Mouse (Mus musculus): ENCODE results near the gene Gm26741. TPM values are rescaled to one million over a fixed set of nuclear protein-coding genes. Genes with fewer than 3 reads are reported as not detected.

The Gm26741 gene
- polyA plus RNA-seq, 1 experiment from 2014 or later = not detected

DNA sequence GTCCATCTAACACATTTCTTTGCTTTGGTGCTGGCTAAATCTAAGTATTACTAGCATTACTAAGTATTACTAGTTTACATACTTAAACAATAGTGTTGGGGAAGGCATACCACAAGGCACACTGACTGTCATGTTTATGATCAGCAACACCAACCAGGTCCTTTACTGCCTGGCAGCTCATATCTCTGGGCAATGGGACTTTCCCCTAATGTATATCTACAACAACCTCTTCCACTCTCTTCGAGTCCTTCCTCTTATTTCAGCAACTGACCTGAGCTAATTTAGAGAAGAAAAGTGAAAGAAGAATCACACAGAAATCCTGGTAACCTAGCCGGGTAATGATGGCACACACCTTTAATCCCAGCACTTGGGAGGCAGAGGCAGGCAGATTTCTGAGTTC is 17.9 kb downstream of the Gm26741 start:
- H3K27ac ChIP-seq = no peak overlapping the region
- ATAC-seq (ENCODE audit: insufficient number of reproducible peaks, low FRiP score, low TSS enrichment, low read depth) = no peak
- H3K4me3 ChIP-seq = no peak overlapping the region
- no peaks in the 10 kb centered on the region for H3K27me3 ChIP-seq
- no peak overlapping the region for H3K9ac ChIP-seq
- WGBS = 88% methylated on average over 2 of the region's 2 CpGs
- H3K9me3 ChIP-seq = no peaks in the 10 kb centered on the region
- H3K36me3 ChIP-seq = no peaks in the 10 kb centered on the region
- H3K4me2 ChIP-seq = no peak overlapping the region
- H3K4me1 ChIP-seq = peaks cover 7% of the 10 kb centered on the region; the same call in 1 of the 2 replicates

DNA sequence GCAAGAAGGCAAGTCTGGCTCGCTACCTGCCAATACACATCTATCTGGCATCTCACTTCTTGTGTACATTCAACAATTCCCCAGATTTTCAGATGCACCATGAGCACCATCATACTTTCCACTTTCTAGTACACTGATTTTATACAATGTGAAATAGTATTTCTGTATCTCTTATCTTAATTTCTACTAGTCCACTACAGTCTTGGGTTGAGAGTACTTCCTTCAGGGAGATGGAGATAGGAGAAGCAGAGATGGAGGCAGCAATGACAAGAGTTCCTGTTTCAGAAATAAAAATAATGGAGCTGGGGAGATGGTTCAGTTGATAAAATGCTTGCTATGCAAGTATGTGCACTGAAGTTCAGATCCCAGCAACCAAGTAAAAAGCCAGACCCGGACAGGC is 19.2 kb downstream of the Gm26741 start:
- no peak for ATAC-seq (ENCODE audit: insufficient number of reproducible peaks, low FRiP score, low TSS enrichment, low read depth)

DNA sequence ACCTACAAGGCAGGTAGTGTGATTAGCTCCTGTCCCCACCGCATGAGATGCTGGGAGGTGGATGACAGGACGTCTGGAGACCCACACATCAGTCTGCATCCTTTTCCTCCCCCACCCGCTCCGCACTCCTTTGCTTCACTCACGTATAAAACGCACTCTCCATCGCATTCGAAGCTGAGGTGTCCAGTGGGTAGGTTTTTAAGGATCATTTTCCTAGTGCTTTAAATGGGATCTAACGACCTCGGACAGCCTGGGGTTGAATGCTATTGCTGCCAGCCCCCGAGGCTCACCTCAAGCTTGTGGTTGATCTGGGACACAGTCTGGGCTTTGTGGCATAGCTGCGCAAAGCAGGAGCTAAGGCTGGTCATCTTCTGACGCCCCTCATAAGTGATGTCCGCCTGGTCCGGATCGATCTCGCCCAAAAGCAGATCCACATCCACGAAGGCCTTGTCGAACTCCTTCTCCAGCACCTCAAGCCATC is 22.8 kb downstream of the Gm26741 start:
- Histone ChIP-seq H3K4me3 (peak overlapping the region; percentile 89), H3K4me1 (peaks cover 11% of the 10 kb centered on the region), H3K9ac (peak overlapping the region; percentile 93), H3K36me3 (no peaks in the 10 kb centered on the region), H3K27me3 (no peaks in the 10 kb centered on the region), H3K27ac (peak overlapping the region; percentile 97), H3K4me2 (peak overlapping the region; percentile 69), H3K9me3 (no peaks in the 10 kb centered on the region)
- ATAC-seq (ENCODE audit: insufficient number of reproducible peaks, low FRiP score, low TSS enrichment, low read depth) = peak; percentile 37; the same call in 1 of the 2 replicates
- under 1% methylated on average over 19 of the region's 19 CpGs for WGBS

More for the DNA sequence above, 19.2 kb downstream of the Gm26741 start:
- Histone ChIP-seq H3K4me2 (no peak overlapping the region), H3K4me1 (peaks cover 9% of the 10 kb centered on the region), H3K27ac (no peak overlapping the region), H3K4me3 (no peak overlapping the region), H3K36me3 (no peaks in the 10 kb centered on the region), H3K9me3 (no peaks in the 10 kb centered on the region), H3K9ac (no peak overlapping the region), H3K27me3 (no peaks in the 10 kb centered on the region)
- WGBS = 90% methylated on average over 2 of the region's 2 CpGs

DNA sequence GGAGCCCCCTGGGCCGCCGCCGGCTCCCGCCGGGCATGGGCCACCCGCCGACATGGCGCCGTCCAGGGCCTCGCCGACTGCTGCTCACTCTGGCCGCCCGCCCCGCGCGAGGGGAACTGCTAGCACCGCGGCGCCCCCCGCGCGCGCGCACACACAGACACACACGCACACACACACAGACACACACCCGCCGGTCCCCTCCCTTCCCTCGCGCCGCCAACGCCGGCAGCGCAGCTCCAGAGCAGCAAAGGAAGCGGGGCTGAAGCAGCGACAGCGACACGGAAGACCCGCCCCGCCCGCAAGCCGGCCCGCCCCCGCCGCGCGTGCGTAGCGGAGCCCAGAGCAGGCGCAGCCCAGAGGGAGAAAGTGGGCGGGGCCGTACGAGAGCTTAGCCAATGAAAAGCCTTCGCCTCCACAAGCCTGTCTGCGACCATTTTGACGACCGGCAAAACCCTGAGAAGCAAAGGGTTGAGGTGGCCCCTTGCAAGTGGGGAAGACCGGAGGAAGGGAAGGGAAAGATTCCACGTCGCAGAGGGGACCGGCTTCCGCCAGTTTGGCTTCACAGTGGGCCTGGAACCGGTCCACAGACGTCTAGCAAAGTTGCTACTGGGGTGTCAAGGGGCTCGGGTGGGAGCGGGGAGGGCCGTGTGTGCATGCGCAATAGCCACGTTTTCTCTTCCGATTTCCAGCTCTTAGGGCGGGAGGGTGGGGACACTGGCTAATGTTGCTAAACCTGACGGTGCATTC is 23.5 kb downstream of the Gm26741 start, which contains the start of gene Gopc:
Gopc (minus strand) TSS at position 280 of the 747 bp plus-strand sequence.
- WGBS = 1% methylated on average over 63 of the region's 71 CpGs
- Histone ChIP-seq H3K4me1 (peaks cover 11% of the 10 kb centered on the region), H3K36me3 (no peaks in the 10 kb centered on the region), H3K9ac (peak within 1 kb of the TSS; percentile 93), H3K27me3 (no peaks in the 10 kb centered on the region), H3K27ac (peak within 1 kb of the TSS; percentile 97), H3K9me3 (no peaks in the 10 kb centered on the region), H3K4me2 (peak within 1 kb of the TSS; percentile 69), H3K4me3 (peak within 1 kb of the TSS; percentile 89)
- ATAC-seq (ENCODE audit: insufficient number of reproducible peaks, low FRiP score, low TSS enrichment, low read depth) = peak; percentile 99

DNA sequence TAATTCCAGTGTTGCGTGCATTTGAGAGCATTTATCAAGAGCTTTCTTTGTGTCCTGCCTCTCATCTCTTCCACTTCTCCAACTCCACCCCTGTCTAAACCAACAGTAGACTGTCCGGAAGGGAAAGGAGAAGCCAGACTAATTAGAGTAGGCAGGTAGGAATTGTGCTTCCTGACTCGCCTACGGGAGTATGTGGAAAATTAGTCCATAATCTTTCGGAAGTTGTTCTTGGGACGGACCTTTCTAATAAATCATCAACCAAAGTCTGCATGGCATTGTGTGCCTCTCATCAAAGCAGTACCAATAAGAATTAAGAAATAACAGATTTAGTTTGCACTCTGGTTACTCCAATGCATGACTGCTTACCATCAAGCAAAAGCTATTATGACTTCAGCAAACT is 24.5 kb downstream of the Gm26741 start:
- no peak for ATAC-seq (ENCODE audit: insufficient number of reproducible peaks, low FRiP score, low TSS enrichment, low read depth)
- peak overlapping the region; percentile 97 for H3K27ac ChIP-seq

DNA sequence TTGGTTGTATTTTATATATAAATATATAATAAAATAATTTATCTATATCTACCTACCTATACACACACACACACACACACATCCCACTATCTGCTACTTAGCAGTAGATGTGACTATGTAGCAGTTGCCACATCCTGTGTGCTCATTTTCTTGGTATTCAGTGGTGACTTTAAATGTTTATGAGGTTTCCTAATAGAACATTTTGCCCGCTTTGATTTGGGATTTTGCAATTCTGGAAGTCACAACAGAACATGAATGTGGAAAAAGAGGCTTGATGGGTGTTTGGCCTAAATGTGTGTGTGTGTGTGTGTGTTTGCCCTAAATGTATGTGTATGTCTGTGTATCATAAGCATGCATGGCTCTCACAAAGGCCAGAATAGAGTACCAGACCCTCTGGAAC is 25.0 kb downstream of the Gm26741 start:
- H3K27me3 ChIP-seq = no peaks in the 10 kb centered on the region
- no peak overlapping the region for H3K4me3 ChIP-seq
- peaks cover 9% of the 10 kb centered on the region for H3K4me1 ChIP-seq
- no peak overlapping the region for H3K27ac ChIP-seq
- no peaks in the 10 kb centered on the region for H3K9me3 ChIP-seq
- WGBS = 88% methylated on average over 1 of the region's 1 CpGs
- no peak overlapping the region for H3K4me2 ChIP-seq
- no peaks in the 10 kb centered on the region for H3K36me3 ChIP-seq
- no peak overlapping the region for H3K9ac ChIP-seq
- no peak for ATAC-seq (ENCODE audit: insufficient number of reproducible peaks, low FRiP score, low TSS enrichment, low read depth)

More for the DNA sequence above, 24.5 kb downstream of the Gm26741 start:
- H3K9ac ChIP-seq = no peak overlapping the region
- 69% methylated on average over 6 of the region's 6 CpGs for WGBS
- no peaks in the 10 kb centered on the region for H3K9me3 ChIP-seq
- H3K4me3 ChIP-seq = peak overlapping the region; percentile 89; the same call in 1 of the 2 replicates
- peak overlapping the region; percentile 69 for H3K4me2 ChIP-seq
- H3K36me3 ChIP-seq = no peaks in the 10 kb centered on the region
- no peaks in the 10 kb centered on the region for H3K27me3 ChIP-seq
- H3K4me1 ChIP-seq = peaks cover 11% of the 10 kb centered on the region

DNA sequence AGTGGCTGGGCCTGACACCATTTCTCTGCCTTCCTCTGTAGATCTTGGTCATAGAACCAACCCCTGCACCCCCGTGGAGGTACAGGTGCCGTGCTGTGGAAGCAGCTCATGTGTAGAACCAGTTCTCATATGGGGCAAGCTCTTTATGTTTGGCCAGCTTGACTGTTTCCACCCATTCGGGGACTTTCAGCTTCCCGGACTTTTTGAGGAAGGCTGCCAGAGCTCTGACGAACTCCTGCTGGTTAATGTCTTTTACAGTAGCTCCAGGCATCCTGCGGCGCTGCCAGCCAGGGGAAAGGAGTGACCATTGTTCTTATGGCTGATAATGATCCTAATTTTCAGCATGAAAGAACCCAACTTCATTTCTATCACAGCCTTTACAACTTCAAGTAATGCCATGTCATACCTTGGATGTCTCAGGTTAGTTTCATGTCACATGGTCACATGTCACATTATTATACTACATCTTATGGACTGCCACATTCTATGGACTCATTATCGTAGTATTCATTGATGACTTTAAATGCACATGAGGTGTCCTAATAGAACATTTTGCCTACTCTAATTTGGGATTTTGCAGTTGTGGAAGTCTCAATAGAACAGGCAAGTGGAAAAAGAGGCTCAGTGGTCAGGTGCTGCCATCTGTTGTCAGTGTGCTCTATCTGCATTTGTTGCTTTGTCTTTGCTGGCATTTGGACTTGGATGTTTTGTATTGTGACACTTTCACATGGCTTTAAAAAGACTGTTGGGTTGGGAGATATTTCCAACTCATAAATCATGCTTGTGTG is 26.4 kb downstream of the Gm26741 start:
- WGBS = 35% methylated on average over 8 of the region's 8 CpGs
- Histone ChIP-seq H3K4me1 (peaks cover 8% of the 10 kb centered on the region), H3K9me3 (no peaks in the 10 kb centered on the region)

DNA sequence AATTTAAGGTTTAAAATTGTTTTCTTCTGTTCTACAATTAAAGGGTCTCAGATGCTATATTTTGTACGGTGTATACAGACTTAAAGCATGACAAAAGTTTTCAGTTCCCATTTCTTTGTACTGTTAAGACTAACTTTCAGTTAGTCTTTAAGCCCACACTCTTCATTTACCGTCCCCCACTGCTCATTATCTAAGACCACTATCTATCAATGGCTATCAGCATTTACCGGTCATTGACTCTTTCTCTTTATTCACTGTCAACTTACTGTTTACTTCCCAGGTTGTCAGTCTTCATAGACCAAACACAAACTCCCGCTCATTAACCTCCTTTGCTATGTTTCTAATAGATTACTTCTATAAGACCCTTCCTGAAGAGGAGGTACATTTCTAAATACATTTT is 28.6 kb downstream of the Gm26741 start:
- no peak overlapping the region for H3K4me3 ChIP-seq
- H3K36me3 ChIP-seq = no peaks in the 10 kb centered on the region
- no peak overlapping the region for H3K4me2 ChIP-seq
- H3K27me3 ChIP-seq = no peaks in the 10 kb centered on the region
- H3K9me3 ChIP-seq = no peaks in the 10 kb centered on the region
- no peak overlapping the region for H3K9ac ChIP-seq
- H3K4me1 ChIP-seq = peaks cover 4% of the 10 kb centered on the region; the same call in 1 of the 2 replicates
- 81% methylated on average over 4 of the region's 4 CpGs for WGBS
- no peak for ATAC-seq (ENCODE audit: insufficient number of reproducible peaks, low FRiP score, low TSS enrichment, low read depth)
- no peak overlapping the region for H3K27ac ChIP-seq

More for the DNA sequence above, 26.4 kb downstream of the Gm26741 start:
- no peaks in the 10 kb centered on the region for H3K36me3 ChIP-seq
- H3K9ac ChIP-seq = no peak overlapping the region
- no peak overlapping the region for H3K4me3 ChIP-seq
- no peak overlapping the region for H3K27ac ChIP-seq
- ATAC-seq (ENCODE audit: insufficient number of reproducible peaks, low FRiP score, low TSS enrichment, low read depth) = no peak
- no peaks in the 10 kb centered on the region for H3K27me3 ChIP-seq
- no peak overlapping the region for H3K4me2 ChIP-seq

DNA sequence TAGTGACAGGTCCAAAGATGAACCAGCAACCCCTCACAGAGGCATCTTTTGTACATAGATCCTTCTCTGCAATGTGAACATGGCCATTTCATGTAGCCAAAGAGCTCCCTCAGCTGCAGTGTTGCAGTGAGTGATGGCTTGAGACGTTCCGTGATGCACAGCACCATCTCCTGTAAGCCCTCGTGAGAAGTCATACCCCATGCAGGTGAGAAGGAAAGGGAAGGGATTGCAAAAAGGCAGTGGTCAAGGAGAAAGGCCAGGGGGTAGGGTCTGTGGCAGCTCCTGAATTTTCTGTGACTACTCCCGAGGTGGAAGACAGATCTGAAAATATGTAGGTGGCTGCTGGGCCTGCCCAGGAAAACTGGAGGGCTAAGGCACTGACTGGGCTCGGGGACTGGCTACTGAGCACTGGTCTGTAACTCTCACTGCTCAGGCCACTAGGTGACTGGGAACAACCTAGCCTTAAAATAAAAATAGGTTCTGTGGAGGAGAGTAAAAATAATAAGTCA is 30.4 kb downstream of the Gm26741 start, which contains the start of gene Nepn:
Nepn (plus strand) TSS at position 51 of the 509 bp plus-strand sequence.
- Histone ChIP-seq H3K9ac (no peak within 1 kb of the TSS), H3K27me3 (no peaks in the 10 kb centered on the region), H3K9me3 (no peaks in the 10 kb centered on the region), H3K4me2 (no peak within 1 kb of the TSS), H3K4me3 (no peak within 1 kb of the TSS), H3K27ac (no peak within 1 kb of the TSS), H3K4me1 (no peaks in the 10 kb centered on the region), H3K36me3 (no peaks in the 10 kb centered on the region)
- 69% methylated on average over 5 of the region's 5 CpGs for WGBS
- no peak for ATAC-seq (ENCODE audit: insufficient number of reproducible peaks, low FRiP score, low TSS enrichment, low read depth)

DNA sequence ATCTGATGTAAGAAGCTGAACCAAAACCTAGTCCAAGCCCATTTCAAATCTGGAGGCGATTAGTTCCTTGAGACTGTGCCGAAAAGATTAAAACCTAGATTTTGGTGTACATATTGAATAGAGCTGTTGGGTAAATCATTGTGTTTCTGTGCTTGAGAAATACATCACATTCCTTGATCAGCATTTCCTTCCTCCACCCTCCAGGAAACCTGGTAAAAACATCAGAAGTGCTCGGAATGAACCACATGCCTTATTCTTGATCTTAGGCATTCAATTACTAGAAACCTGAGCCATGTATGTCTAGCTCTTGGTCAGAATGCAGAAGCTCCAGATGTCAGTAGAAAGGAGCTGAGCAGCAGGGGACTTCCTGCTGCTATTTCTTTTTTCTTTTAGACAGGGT is 30.9 kb downstream of the Gm26741 start:
- Histone ChIP-seq H3K36me3 (no peaks in the 10 kb centered on the region), H3K4me3 (no peak overlapping the region), H3K9ac (no peak overlapping the region), H3K27ac (no peak overlapping the region), H3K27me3 (no peaks in the 10 kb centered on the region), H3K9me3 (no peaks in the 10 kb centered on the region), H3K4me2 (no peak overlapping the region), H3K4me1 (no peaks in the 10 kb centered on the region)
- no peak for ATAC-seq (ENCODE audit: insufficient number of reproducible peaks, low FRiP score, low TSS enrichment, low read depth)
- WGBS = 36% methylated on average over 3 of the region's 3 CpGs

DNA sequence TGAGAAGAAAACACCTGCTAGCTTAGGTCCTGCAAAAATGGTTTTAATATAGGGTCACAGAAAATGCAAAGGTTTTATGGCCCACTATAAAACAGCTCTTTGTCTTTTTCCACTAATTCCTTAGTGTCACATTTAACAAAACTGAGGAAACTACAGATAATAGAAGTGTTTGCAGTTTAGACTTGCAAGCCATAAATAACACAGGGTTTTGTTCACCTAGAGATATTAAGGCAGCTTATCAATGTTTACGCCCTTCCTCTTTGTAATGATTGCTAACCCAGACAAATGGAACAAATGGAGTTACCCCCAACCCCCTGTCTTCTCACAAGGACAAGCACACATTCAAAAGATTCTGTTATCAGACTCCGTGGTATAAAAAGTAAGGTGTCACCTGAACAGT is 32.6 kb downstream of the Gm26741 start:
- no peaks in the 10 kb centered on the region for H3K9me3 ChIP-seq
- H3K4me3 ChIP-seq = no peak overlapping the region
- H3K36me3 ChIP-seq = no peaks in the 10 kb centered on the region
- no peaks in the 10 kb centered on the region for H3K4me1 ChIP-seq
- no peak overlapping the region for H3K9ac ChIP-seq
- 84% methylated on average over 2 of the region's 2 CpGs for WGBS
- ATAC-seq (ENCODE audit: insufficient number of reproducible peaks, low FRiP score, low TSS enrichment, low read depth) = no peak
- no peak overlapping the region for H3K27ac ChIP-seq
- no peaks in the 10 kb centered on the region for H3K27me3 ChIP-seq
- no peak overlapping the region for H3K4me2 ChIP-seq

DNA sequence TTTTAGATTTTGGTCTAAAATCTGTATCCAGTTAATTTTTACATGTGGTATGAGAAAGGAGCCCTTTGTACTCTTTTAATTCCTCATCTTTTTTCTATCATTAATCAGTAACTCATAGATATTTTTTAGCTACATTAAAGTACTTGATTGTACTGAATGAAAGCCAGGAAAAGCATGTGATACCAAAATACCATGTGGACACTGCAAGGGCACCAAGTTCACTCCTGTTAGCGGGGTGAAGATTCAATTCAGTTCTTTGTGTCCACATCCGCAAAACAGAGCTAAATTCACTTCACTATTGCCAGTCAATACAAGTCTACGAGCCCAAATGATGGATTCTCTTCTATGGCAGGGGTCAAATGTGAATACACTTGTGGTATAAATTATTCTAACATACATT is 38.1 kb downstream of the Gm26741 start:
- Histone ChIP-seq H3K9ac (no peak overlapping the region), H3K4me1 (no peaks in the 10 kb centered on the region), H3K27me3 (no peaks in the 10 kb centered on the region), H3K4me3 (no peak overlapping the region), H3K9me3 (no peaks in the 10 kb centered on the region), H3K4me2 (no peak overlapping the region), H3K27ac (no peak overlapping the region), H3K36me3 (no peaks in the 10 kb centered on the region)
- no peak for ATAC-seq (ENCODE audit: insufficient number of reproducible peaks, low FRiP score, low TSS enrichment, low read depth)
- WGBS = 88% methylated on average over 3 of the region's 3 CpGs
